Mouse (Mus musculus): ENCODE measurements around the gene Lin7a.

Lin7a gene

GRCm38 (mm10) chr10:107271321-107272130, at the start of gene Lin7a:
Gene Lin7a (plus strand): TSS chr10:107271686.
- DNase-seq = no peak

DNA sequence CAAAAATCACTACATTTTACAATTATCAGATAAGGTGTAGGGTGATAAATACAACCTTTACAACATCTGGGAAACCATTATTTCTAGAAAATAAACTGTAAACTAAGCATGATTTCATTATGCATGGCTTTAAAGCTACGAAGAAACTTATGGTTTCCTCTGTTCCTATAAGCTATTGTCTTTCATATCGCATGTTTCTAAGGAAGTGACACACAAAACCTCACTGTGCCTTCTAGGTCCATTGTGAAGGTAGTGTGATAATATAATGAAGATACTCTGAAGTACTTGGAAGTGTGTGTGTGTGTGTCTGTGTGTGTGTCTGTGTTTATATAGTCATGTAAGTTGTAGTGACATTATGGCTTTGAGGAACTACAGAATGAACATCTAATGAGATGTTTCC, 49.8 kb upstream of the Lin7a start:
- no peak for DNase-seq

- no peak for DNase-seq
Observed at GRCm38 (mm10) chr10:107222406-107223185, 48.9 kb upstream of the Lin7a start.

DNA sequence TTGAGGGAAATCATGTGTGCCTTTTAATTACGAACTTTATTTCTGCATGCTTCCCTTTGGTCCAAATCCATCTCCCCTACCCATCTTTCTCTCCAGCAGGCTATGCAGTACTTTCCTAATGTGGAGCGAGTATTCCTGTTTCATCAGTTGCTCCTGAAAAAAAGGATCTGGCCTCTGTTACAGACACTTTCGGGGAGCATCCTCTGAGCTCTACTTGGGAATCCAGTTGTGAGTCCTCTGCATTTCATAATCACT, 48.4 kb upstream of the Lin7a start:
- DNase-seq = no peak

- no peak for DNase-seq
Observed at GRCm38 (mm10) chr10:107223821-107224220, 47.7 kb upstream of the Lin7a start.

DNA sequence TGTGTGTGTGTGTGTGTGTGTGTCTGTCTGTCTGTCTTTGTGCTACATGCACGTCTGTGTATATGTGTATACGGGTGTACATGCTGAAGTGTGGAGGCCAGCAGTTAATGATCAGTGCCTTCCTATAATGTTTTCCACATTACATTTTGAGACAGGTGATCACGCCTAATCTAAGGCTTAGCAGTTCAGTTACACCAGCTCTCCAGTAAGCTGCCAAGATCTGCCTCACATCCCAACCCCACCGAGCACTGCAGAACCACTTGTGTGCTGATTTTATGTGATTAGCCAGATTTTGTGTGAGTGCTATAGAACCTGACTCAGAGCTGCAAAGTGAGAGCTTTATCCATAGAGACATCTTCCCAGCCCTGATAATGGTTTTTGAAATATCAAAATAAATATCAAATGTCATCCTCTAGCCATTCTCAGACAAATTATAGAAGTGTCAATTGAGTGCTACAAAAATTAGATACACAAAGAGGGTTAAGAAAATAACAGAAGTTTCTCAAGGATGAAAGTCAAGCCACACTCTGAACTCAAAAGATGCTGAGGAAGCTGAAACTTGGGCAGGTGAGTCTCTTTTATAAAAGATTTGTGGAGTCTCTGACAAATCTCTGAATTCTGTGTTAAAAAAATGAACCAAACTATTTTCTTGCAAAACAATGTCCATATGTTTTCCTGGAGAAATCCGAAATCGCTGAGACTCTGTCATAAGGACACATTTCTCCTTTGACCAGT, 46.7 kb upstream of the Lin7a start:
- no peak for DNase-seq

GRCm38 (mm10) chr10:107225331-107225835, 46.1 kb upstream of the Lin7a start:
- DNase-seq = no peak

- no peak for DNase-seq
Observed at GRCm38 (mm10) chr10:107225871-107226270, 45.6 kb upstream of the Lin7a start.

DNA sequence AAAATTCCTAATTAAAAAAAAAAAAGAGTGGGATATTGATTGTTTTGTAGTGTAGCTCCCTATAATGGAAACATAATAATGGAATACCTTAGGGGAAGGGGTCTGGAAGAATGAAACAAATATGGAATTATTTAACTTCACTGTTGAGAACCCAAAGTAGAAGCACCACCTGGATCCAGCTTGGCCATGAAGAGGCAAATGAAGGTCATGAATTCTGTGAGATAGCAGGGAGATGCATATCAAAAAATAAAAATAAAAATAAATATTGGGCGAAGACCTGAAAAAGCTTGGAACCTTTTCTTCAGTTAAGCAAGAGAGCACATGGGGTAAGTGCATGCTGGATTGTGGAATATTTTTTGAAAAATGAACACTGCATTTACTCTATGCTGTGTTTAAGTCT, 43.6 kb upstream of the Lin7a start:
- no peak for DNase-seq

DNA sequence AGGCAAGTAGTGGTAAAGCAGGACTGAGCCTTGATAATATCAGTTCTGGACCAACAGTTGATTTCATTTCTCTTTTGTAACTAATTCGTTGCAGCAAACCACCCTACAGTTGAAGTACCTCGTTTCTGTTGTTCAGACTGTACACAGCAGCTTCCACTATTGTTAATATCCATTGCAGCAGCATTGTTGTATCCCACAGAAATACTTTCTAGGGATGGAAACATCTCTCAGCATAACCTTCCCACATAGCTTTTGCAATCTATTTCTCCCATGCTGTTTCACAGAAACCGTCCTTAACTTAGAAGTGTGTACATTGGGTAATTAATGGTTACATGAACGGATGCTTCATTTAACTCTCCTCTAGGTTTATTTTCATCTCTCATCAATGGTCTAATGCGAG, 42.7 kb upstream of the Lin7a start:
- DNase-seq = no peak

- no peak for DNase-seq
Observed at GRCm38 (mm10) chr10:107229416-107229815, 42.1 kb upstream of the Lin7a start.

- DNase-seq = no peak
Observed at GRCm38 (mm10) chr10:107230081-107230850, 41.2 kb upstream of the Lin7a start.

GRCm38 (mm10) chr10:107230851-107231130, 40.7 kb upstream of the Lin7a start:
- no peak for DNase-seq

DNA sequence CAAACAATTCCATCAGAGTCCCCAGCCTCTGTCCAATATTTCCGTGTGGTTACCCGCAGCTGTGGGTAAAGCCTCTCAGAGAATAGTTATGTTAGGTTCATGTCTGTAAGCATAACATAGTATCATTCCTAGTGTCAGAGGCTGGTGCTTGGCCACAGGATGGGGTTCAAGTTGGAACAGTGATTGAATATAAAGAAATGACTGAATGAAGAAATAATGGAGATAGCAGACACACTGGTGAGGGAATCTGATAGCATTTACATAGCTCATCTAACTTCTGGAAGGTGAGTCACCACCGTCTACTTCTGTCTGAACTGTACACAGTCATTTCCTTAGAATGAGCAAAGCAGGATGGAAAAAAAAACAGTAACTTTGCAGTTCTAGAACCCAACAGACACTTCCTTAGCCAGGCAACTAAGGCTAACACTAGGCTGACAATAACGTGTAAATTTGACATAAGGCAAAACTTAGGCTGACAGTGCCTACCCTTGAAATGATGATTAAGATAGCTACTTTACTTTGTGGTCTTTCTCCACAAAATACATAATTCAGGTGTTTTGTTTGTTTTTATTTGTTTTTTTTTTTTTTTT, 40.0 kb upstream of the Lin7a start:
- no peak for DNase-seq

GRCm38 (mm10) chr10:107232491-107233110, 38.9 kb upstream of the Lin7a start:
- no peak for DNase-seq

DNA sequence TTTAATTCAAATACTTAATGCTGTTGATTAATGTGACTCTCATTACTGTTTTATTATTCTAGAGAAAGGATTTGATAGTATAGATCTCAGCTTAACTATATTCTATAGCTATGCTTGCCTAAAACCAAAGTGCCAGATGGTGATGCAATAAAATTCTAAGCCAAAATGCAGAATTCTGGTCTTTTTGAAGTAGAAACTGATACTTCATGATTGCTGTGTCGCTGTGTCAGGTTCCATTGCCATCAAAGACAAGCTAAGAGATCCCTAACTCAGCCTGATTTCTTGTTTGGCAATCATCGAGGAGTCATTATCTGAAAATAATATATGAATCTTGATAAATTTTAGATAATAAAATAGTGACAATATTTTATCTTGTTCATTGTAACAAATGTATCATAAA, 38.3 kb upstream of the Lin7a start:
- DNase-seq = no peak

GRCm38 (mm10) chr10:107233825-107234224, 37.7 kb upstream of the Lin7a start:
- no peak for DNase-seq

DNA sequence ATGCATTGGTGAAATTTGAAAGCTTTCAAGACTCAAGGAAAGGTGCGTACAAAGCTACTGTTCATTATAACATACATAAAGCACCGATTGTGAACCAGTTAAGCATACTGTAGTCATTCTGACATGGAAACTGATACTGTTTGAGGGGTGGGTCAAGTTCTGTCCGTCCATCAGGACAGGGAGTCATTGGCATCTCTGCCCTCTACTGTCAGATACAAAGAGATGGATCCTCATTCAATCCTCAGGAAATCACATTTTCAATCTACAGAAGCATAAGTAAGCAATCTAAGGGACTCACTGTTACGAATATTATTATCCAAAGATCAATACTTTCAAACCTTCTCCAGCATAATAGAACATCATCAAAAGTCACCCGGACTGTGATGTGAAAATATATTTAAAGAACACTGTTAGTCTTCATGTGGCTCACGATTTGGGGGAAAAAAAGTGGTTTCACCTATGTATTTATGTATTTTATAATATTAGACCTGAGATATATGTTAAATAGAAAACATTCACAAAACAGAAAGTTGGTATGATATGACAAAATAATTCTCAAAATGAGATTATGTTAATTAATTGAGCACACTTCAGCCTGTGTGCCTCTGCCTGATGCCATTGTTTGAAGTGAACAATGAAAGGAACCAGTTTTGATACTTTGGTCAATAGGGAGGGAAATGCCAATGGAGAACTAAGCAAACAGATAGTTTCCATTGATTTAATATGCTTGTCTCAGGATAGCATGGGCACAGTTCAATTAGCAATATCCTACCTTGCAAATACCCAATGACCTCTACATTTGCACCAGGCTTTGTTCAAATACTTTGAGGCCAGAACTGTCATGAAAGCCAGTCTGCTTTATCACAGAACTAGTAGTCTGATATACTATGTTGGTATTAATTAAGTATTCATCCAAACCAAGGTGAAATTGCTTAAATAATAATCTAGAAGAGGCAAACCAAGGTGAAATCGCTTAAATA, 36.8 kb upstream of the Lin7a start:
- no peak for DNase-seq

DNA sequence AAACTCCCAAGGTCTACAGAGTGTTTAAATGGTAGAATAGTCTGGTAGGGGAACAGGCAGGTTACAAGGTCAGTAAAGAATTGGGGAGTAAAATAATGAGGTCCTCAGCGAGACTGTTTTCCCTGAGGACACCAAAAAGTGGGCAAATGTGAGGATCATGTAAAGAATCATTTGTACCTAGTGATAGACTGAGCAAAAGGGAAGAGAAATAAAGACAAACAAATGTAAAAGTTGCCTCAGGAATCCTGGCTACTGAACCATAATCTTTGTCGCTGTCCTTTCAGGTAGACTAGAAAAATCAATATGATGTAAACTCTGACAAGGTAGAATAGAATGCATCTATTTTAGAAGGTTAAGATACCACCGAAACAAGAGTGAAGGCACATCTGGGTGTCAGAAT, 36.0 kb upstream of the Lin7a start:
- no peak for DNase-seq

DNA sequence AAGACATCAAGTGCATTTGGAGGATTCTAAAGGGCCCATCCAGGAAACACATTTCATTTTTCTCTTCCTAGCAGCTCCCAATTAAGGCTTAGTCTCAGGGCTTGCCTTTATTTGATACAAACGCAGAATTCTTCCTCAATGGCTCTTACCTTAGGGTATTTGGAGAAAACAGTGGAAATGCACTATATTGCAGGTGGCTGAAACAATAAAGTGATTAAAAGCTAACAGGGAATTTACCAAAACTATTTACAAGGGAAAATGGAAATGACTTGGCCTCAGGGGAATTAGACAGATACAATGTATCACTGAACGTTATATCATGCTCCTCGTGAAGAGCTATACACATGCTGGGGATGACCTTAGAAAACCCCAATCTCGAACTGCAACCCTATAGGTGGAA, 35.3 kb upstream of the Lin7a start:
- no peak for DNase-seq

DNA sequence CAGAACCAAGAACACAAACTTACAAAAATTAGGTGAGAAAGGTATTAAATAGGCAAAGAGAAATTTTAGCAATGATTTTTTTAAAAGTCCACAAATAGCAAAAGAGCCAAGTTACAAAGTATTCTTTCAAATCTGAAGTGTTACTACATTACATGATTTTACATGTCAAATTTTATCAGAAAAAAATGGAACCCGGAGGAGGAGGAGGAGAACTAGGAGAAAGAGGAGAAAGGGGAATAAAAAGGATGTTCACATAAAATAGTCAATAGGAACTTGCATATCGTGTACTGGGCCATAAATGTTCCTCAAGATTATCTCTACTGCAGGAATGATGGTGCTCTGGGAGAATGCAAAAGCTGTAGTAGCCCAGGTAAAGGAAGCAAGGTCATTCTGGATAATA, 34.4 kb upstream of the Lin7a start:
- no peak for DNase-seq
